In the genomic region with DNA sequence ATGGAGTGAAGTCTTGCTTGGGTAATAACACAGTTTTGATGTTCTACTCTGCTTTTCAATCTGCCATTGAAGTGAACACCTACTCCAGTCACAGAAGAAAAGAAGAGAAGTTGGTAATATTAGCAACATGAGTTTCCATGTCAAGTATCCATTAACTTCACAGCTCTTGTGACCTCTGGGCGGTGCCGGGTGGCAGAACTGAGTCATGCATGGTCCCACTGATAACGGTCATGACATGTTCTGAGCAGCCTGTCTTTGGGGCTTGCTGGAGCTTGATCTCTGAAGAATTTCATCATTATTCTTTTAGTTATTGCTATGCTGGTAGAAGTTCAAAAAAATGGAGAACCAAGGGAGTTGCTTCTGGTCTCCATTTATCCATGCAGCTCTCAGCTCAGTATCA, we compare ENCODE assay signal across 22 mouse cellular contexts.
DNase-seq lines count a peak whose midpoint lies in the region; ATAC-seq and TF ChIP-seq lines count a peak whose summit lies in the region.
"Had no signal": no experiment of that assay in that cellular context is flagged by ENCODE, and none has a peak within 500 bp of the region (broad histone marks: within the 10 kb centered on the region; RNA-seq: fewer than 3 reads in every experiment).

No protein-coding gene starts in this region.

- no peaks in the 10 kb centered on the region for H3K79me2 ChIP-seq in MEL (ENCODE audit: control insufficient read depth, insufficient read depth, low read length, poor library complexity)

- no peak overlapping the region for H3K9ac ChIP-seq in intestine, embryonic 16.5 days (ENCODE audit: low read depth, low read length)
- H3K9ac ChIP-seq in intestine, embryonic 15.5 days, result no peak overlapping the region
- no peak overlapping the region for H3K9ac ChIP-seq in MEL (ENCODE audit: control insufficient read depth, low read depth, low read length, poor library complexity, severe bottlenecking)
- H3K9ac ChIP-seq in liver, embryonic 11.5 days (ENCODE audit: low read depth, low read length), result no peak overlapping the region
- H3K9ac ChIP-seq: heart, embryonic 12.5 days; lung, embryonic 14.5 days; midbrain, embryonic 13.5 days; neural tube, embryonic 15.5 days had no signal

- H3K4me2 ChIP-seq in intestine, embryonic 16.5 days (ENCODE audit: low read depth, low read length), result no peak overlapping the region
- H3K4me2 ChIP-seq in intestine, embryonic 15.5 days (replicated peaks), result no peak overlapping the region
- H3K4me2 ChIP-seq in liver, embryonic 11.5 days, result no peak overlapping the region
- H3K4me2 ChIP-seq: heart, embryonic 12.5 days; lung, embryonic 14.5 days; midbrain, embryonic 13.5 days; neural tube, embryonic 15.5 days had no signal

- ATAC-seq in intestine, embryonic 16.5 days, result peak; percentile 73; the same call in 1 of the 2 replicates
- no peak for ATAC-seq in intestine, embryonic 15.5 days
- ATAC-seq in liver, embryonic 11.5 days (replicated peaks; ENCODE audit: low FRiP score), result peak; percentile 72; the same call in 1 of the 2 replicates
- peak; percentile 84 for ATAC-seq in megakaryocyte-erythroid progenitor cell, adult 5-6 weeks (replicated peaks; ENCODE audit: low FRiP score, low TSS enrichment, poor library complexity, severe bottlenecking)
- ATAC-seq: activated CD4-positive, CD25-positive, alpha-beta regulatory T cell, adult 4 months; forebrain, embryonic 14.5 days; midbrain, embryonic 13.5 days; Patski had no signal

- TF ChIP-seq POLR2A in MEL (IDR thresholded peaks at IDR 0.05; ENCODE audit: control insufficient read depth in 1 of 2, insufficient read depth in 1 of 2, low read depth in 1 of 2, low read length in 2 of 2, poor library complexity in 1 of 2), result no peak

- no peaks in the 10 kb centered on the region for H3K4me1 ChIP-seq in intestine, embryonic 16.5 days (ENCODE audit: control insufficient read depth, insufficient read depth, low read length)
- no peaks in the 10 kb centered on the region for H3K4me1 ChIP-seq in intestine, embryonic 15.5 days (replicated peaks)
- H3K4me1 ChIP-seq in MEL (ENCODE audit: control insufficient read depth in 1 of 2, insufficient read depth in 2 of 2, low read length in 2 of 2), result peaks cover 0 to 7% of the 10 kb centered on the region in 2 experiments; a peak in 2 of 4 replicates
- no peaks in the 10 kb centered on the region for H3K4me1 ChIP-seq in liver, embryonic 11.5 days (replicated peaks; ENCODE audit: control insufficient read depth, insufficient read depth, low read length)
- H3K4me1 ChIP-seq: heart, embryonic 12.5 days; midbrain, embryonic 13.5 days; neural tube, embryonic 15.5 days had no signal

- no peaks in the 10 kb centered on the region for H3K27me3 ChIP-seq in intestine, embryonic 16.5 days (replicated peaks; ENCODE audit: control insufficient read depth, insufficient read depth, low read length)
- H3K27me3 ChIP-seq in intestine, embryonic 15.5 days (replicated peaks), result no peaks in the 10 kb centered on the region
- H3K27me3 ChIP-seq in MEL (ENCODE audit: control insufficient read depth in 1 of 2, insufficient read depth in 2 of 2, low read length in 2 of 2), result no peaks in the 10 kb centered on the region; a peak in 1 of 4 replicates
- H3K27me3 ChIP-seq in liver, embryonic 11.5 days (replicated peaks; ENCODE audit: control insufficient read depth, insufficient read depth, low read length), result no peaks in the 10 kb centered on the region
- H3K27me3 ChIP-seq: heart, embryonic 12.5 days; midbrain, embryonic 13.5 days; neural tube, embryonic 15.5 days; Patski had no signal

- DNase-seq in MEL (ENCODE audit: low read depth, low spot score), result peak; percentile 43
- no peak for DNase-seq in liver, embryonic 11.5 days (ENCODE audit: low spot score)
- DNase-seq in embryo, embryonic 11 days, result no peak
- no peak for DNase-seq in thymus, postnatal 0 days (ENCODE audit: low spot score)
- no peak for DNase-seq in cerebellum, postnatal 4 days (ENCODE audit: low spot score in 2 of 2)
- DNase-seq: adrenal gland, postnatal 25 days; cerebellum, postnatal 10 days; heart, postnatal 36 days; lung, embryonic 14.5 days; right cerebral cortex, postnatal 25 days had no signal

- 0 out of 4 replicates have a peak, but pooled peaks of 1 of the 2 experiments have one; percentile 6 for TF ChIP-seq EP300 in MEL (IDR thresholded peaks at IDR 0.05; ENCODE audit: low read depth in 1 of 2, low read length in 2 of 2)

- TF ChIP-seq CTCF in MEL (IDR thresholded peaks at IDR 0.05 in 2 of 3, conservative IDR thresholded peaks at IDR 0.05 in 1 of 3; ENCODE audit: control insufficient read depth in 1 of 3, insufficient read depth in 1 of 3, low read depth in 2 of 3, low read length in 3 of 3, poor library complexity in 1 of 3, severe bottlenecking in 1 of 3), result no peak

- H3K9me3 ChIP-seq in intestine, embryonic 16.5 days (ENCODE audit: control insufficient read depth, low read length), result no peaks in the 10 kb centered on the region
- H3K9me3 ChIP-seq in intestine, embryonic 15.5 days, result no peaks in the 10 kb centered on the region
- no peaks in the 10 kb centered on the region for H3K9me3 ChIP-seq in MEL (replicated peaks; ENCODE audit: insufficient read depth, low read length)
- no peaks in the 10 kb centered on the region for H3K9me3 ChIP-seq in liver, embryonic 11.5 days (ENCODE audit: control insufficient read depth, low read length)
- H3K9me3 ChIP-seq: heart, embryonic 12.5 days; midbrain, embryonic 13.5 days; neural tube, embryonic 15.5 days had no signal

- H3K27ac ChIP-seq in intestine, embryonic 16.5 days (ENCODE audit: low read length), result no peak overlapping the region
- H3K27ac ChIP-seq in intestine, embryonic 15.5 days, result no peak overlapping the region
- no peak overlapping the region for H3K27ac ChIP-seq in MEL (ENCODE audit: control insufficient read depth, low read depth, low read length)
- H3K27ac ChIP-seq in liver, embryonic 11.5 days (ENCODE audit: low read depth, low read length), result no peak overlapping the region
- H3K27ac ChIP-seq: layer of hippocampus, adult 2 months; left cerebral cortex, adult 2 months; macrophage; midbrain, embryonic 13.5 days; neural tube, embryonic 15.5 days had no signal

- TF ChIP-seq RAD21 in MEL (IDR thresholded peaks at IDR 0.05; ENCODE audit: low read depth, low read length), result no peak

- WGBS in intestine, embryonic 16.5 days, result 86% methylated on average over 3 of the region's 3 CpGs
- 87% methylated on average over 3 of the region's 3 CpGs for WGBS in intestine, embryonic 15.5 days
- WGBS in liver, embryonic 11.5 days, result 76% methylated on average over 3 of the region's 3 CpGs

- H3K4me3 ChIP-seq in intestine, embryonic 16.5 days (ENCODE audit: low read length), result no peak overlapping the region
- no peak overlapping the region for H3K4me3 ChIP-seq in intestine, embryonic 15.5 days (replicated peaks)
- no peak overlapping the region for H3K4me3 ChIP-seq in MEL (ENCODE audit: control insufficient read depth in 1 of 2, insufficient read depth in 1 of 2, low read depth in 2 of 2, low read length in 2 of 2)
- H3K4me3 ChIP-seq in liver, embryonic 11.5 days (ENCODE audit: low read depth, low read length), result no peak overlapping the region
- H3K4me3 ChIP-seq: heart, embryonic 12.5 days; layer of hippocampus, adult 2 months; left cerebral cortex, adult 2 months; midbrain, embryonic 13.5 days; neural tube, embryonic 15.5 days had no signal

- H3K36me3 ChIP-seq in intestine, embryonic 16.5 days (ENCODE audit: control insufficient read depth, insufficient read depth, low read length), result no peaks in the 10 kb centered on the region
- H3K36me3 ChIP-seq in intestine, embryonic 15.5 days, result no peaks in the 10 kb centered on the region
- no peaks in the 10 kb centered on the region for H3K36me3 ChIP-seq in MEL (ENCODE audit: control insufficient read depth in 1 of 2, insufficient read depth in 2 of 2, low read length in 2 of 2)
- H3K36me3 ChIP-seq in liver, embryonic 11.5 days (ENCODE audit: control insufficient read depth, insufficient read depth, low read length), result no peaks in the 10 kb centered on the region
- H3K36me3 ChIP-seq: heart, embryonic 12.5 days; midbrain, embryonic 13.5 days; neural tube, embryonic 15.5 days had no signal

TF ChIP-seq in MEL, 35 proteins besides CTCF, POLR2A, EP300 and RAD21:
- 0 out of 2 replicates have a peak, but pooled peaks have one; percentile 8 for TF ChIP-seq GATA1 (IDR thresholded peaks at IDR 0.05; ENCODE audit: low read depth, low read length)
- TF ChIP-seq ZKSCAN1 (IDR thresholded peaks at IDR 0.05; ENCODE audit: low read depth, low read length), result no peak
- TF ChIP-seq UBTF (IDR thresholded peaks at IDR 0.05; ENCODE audit: borderline replicate concordance, insufficient read depth, low read depth, low read length), result no peak
- TF ChIP-seq MXI1 (IDR thresholded peaks at IDR 0.05; ENCODE audit: low read depth, low read length), result no peak
- no peak for TF ChIP-seq ZC3H11A (IDR thresholded peaks at IDR 0.05; ENCODE audit: low read depth, low read length)
TF ChIP-seq in MEL: peak in this region for 1.
